In genomic region chr4:133928576-133929277, GRCm38 (mm10) we compare ENCODE assay signal across 8 mouse cellular contexts. TPM values are rescaled to one million over a fixed set of nuclear protein-coding genes. Genes with fewer than 3 reads are reported as not detected.
DNase-seq lines count a peak whose midpoint lies in the region; ATAC-seq and TF ChIP-seq lines count a peak whose summit lies in the region.

No protein-coding gene starts in this region.

- no peak; the same call in 1 of the 2 replicates for ATAC-seq in embryonic facial prominence, embryonic 15.5 days (ENCODE audit: insufficient number of reproducible peaks, low FRiP score, low TSS enrichment, low read depth)
- no peak for ATAC-seq in liver, embryonic 14.5 days (ENCODE audit: insufficient read depth)
- ATAC-seq in midbrain, embryonic 11.5 days (ENCODE audit: low FRiP score), result no peak

- no peak for TF ChIP-seq CTCF in liver, adult 2 months (IDR thresholded peaks at IDR 0.05; ENCODE audit: low read depth, low read length)
- TF ChIP-seq CTCF in liver, embryonic 14.5 days (IDR thresholded peaks at IDR 0.05; ENCODE audit: low read depth), result no peak

- peak; percentile 8 for DNase-seq in liver, adult 2 months (ENCODE audit: extremely low read depth, low read depth, low spot score)
- no peak for DNase-seq in liver
- DNase-seq in liver, embryonic 14.5 days (ENCODE audit: low read depth in 3 of 3, low spot score in 3 of 3), result peak in 1 of 3 experiments; percentile 12
- DNase-seq in testis, postnatal 10 days (ENCODE audit: low spot score), result peak; percentile 35
- DNase-seq in urinary bladder, adult 18-20 months (ENCODE audit: low spot score in 2 of 2), result no peak
- DNase-seq in left cerebral cortex, adult 9 months (ENCODE audit: low spot score in 2 of 2), result no peak
- DNase-seq in midbrain, embryonic 11.5 days (ENCODE audit: low spot score, missing footprints), result no peak

- no peaks in the 10 kb centered on the region for H3K27me3 ChIP-seq in liver, adult 2 months (ENCODE audit: control insufficient read depth, insufficient read depth, low read length)
- H3K27me3 ChIP-seq in embryonic facial prominence, embryonic 15.5 days, result no peaks in the 10 kb centered on the region
- no peaks in the 10 kb centered on the region for H3K27me3 ChIP-seq in liver, embryonic 14.5 days (ENCODE audit: control insufficient read depth, insufficient read depth, low read length)
- no peaks in the 10 kb centered on the region for H3K27me3 ChIP-seq in midbrain, embryonic 11.5 days (ENCODE audit: control insufficient read depth, insufficient read depth, low read length)

- H3K4me1 ChIP-seq in liver, adult 2 months (ENCODE audit: control insufficient read depth, insufficient read depth, low read length), result no peaks in the 10 kb centered on the region; the same call in 1 of the 2 replicates
- no peaks in the 10 kb centered on the region for H3K4me1 ChIP-seq in embryonic facial prominence, embryonic 15.5 days
- H3K4me1 ChIP-seq in liver, embryonic 14.5 days (replicated peaks; ENCODE audit: control insufficient read depth in 2 of 2, insufficient read depth in 2 of 2, low read length in 1 of 2), result peaks cover 0 to 15% of the 10 kb centered on the region in 2 experiments; a peak in 3 of 4 replicates
- H3K4me1 ChIP-seq in midbrain, embryonic 11.5 days (ENCODE audit: control insufficient read depth, insufficient read depth, low read length), result no peaks in the 10 kb centered on the region

- H3K9me3 ChIP-seq in embryonic facial prominence, embryonic 15.5 days (replicated peaks), result no peaks in the 10 kb centered on the region
- no peaks in the 10 kb centered on the region for H3K9me3 ChIP-seq in liver, embryonic 14.5 days (ENCODE audit: control insufficient read depth, low read length)
- no peaks in the 10 kb centered on the region for H3K9me3 ChIP-seq in midbrain, embryonic 11.5 days (ENCODE audit: control insufficient read depth, low read length)

- peak overlapping the region; percentile 8; the same call in 1 of the 2 replicates for H3K4me2 ChIP-seq in embryonic facial prominence, embryonic 15.5 days (replicated peaks)
- peak overlapping the region; percentile 49 for H3K4me2 ChIP-seq in liver, embryonic 14.5 days (ENCODE audit: low read depth)
- H3K4me2 ChIP-seq in midbrain, embryonic 11.5 days, result no peak overlapping the region

- no peaks in the 10 kb centered on the region for H3K36me3 ChIP-seq in liver, adult 2 months (ENCODE audit: control insufficient read depth, insufficient read depth, low read length)
- H3K36me3 ChIP-seq in embryonic facial prominence, embryonic 15.5 days, result no peaks in the 10 kb centered on the region
- no peaks in the 10 kb centered on the region for H3K36me3 ChIP-seq in liver, embryonic 14.5 days (replicated peaks; ENCODE audit: control insufficient read depth, insufficient read depth, low read depth)
- no peaks in the 10 kb centered on the region for H3K36me3 ChIP-seq in midbrain, embryonic 11.5 days (ENCODE audit: control insufficient read depth, insufficient read depth, low read length)

- no peak overlapping the region for H3K4me3 ChIP-seq in liver, adult 2 months (ENCODE audit: insufficient read depth, low read depth, low read length)
- no peak overlapping the region for H3K4me3 ChIP-seq in embryonic facial prominence, embryonic 15.5 days (replicated peaks)
- no peak overlapping the region for H3K4me3 ChIP-seq in liver, embryonic 14.5 days (ENCODE audit: insufficient read depth in 1 of 2, low read depth in 2 of 2, low read length in 2 of 2)
- H3K4me3 ChIP-seq in midbrain, embryonic 11.5 days (ENCODE audit: low read depth, low read length), result no peak overlapping the region

- peak overlapping the region; percentile 27; the same call in 1 of the 2 replicates for H3K9ac ChIP-seq in liver, adult 2 months (ENCODE audit: low read depth, low read length)
- no peak overlapping the region for H3K9ac ChIP-seq in embryonic facial prominence, embryonic 15.5 days
- H3K9ac ChIP-seq in liver, embryonic 14.5 days (replicated peaks), result no peak overlapping the region; the same call in 1 of the 2 replicates
- no peak overlapping the region for H3K9ac ChIP-seq in midbrain, embryonic 11.5 days (ENCODE audit: low read length)

- 57% methylated on average over 15 of the region's 15 CpGs for WGBS in liver, adult 2 months
- WGBS in embryonic facial prominence, embryonic 15.5 days, result 32% methylated on average over 15 of the region's 15 CpGs
- 17% methylated on average over 15 of the region's 15 CpGs for WGBS in liver, embryonic 14.5 days (ENCODE audit: insufficient replicate concordance)
- WGBS in midbrain, embryonic 11.5 days, result 68% methylated on average over 15 of the region's 15 CpGs

- H3K27ac ChIP-seq in liver, adult 2 months (replicated peaks; ENCODE audit: insufficient read depth, low read depth, low read length), result peak overlapping the region; percentile 86
- H3K27ac ChIP-seq in embryonic facial prominence, embryonic 15.5 days (replicated peaks), result no peak overlapping the region
- no peak overlapping the region for H3K27ac ChIP-seq in liver, embryonic 14.5 days
- H3K27ac ChIP-seq in midbrain, embryonic 11.5 days (ENCODE audit: low read depth, low read length), result no peak overlapping the region

- no peak for TF ChIP-seq POLR2A in liver, adult 2 months (IDR thresholded peaks at IDR 0.05; ENCODE audit: extremely low read depth, insufficient read depth, low read length)

- 0 out of 2 replicates have a peak, but pooled peaks have one; percentile 16 for TF ChIP-seq EP300 in liver, embryonic 14.5 days (IDR thresholded peaks at IDR 0.05; ENCODE audit: low read depth)

- H3K79me2 ChIP-seq in liver, adult 2 months (ENCODE audit: control insufficient read depth, insufficient read depth, low read length), result no peaks in the 10 kb centered on the region

RNA-seq across cellular contexts. Expression of gene Hmgn2, which starts 39.7 kb away (rescaled TPM):
- 21.1 and 35.2 TPM in 2 replicates for total RNA-seq in liver, adult 2 months (2014; rRNA removed)
- 3.1 and 3.7 TPM in 2 replicates for polyA plus RNA-seq in liver, adult 2 months (2012; rRNA removed)
- 1,934 and 1,961 TPM in 2 replicates for polyA plus RNA-seq in embryonic facial prominence, embryonic 15.5 days (2015; fragmentation: Nextera tagmentation; extraction: Ambion mirVana)
- polyA plus RNA-seq in liver, embryonic 14.5 days (2012; rRNA removed), result 120 and 233 TPM in 2 replicates
- polyA plus RNA-seq in liver, embryonic 14.5 days (2014; fragmentation: Nextera tagmentation; extraction: Ambion mirVana), result 665 and 670 TPM in 2 replicates
- polyA plus RNA-seq in midbrain, embryonic 11.5 days (2014; fragmentation: Nextera tagmentation; extraction: Ambion mirVana), result 4,130 and 4,246 TPM in 2 replicates

RNA-seq across cellular contexts. Expression of gene Rps6ka1, which starts 41.1 kb away (rescaled TPM):
- 4.1 and 5.1 TPM in 2 replicates for total RNA-seq in liver, adult 2 months (2014; rRNA removed)
- polyA plus RNA-seq in liver, adult 2 months (2012; rRNA removed), result 8.6 and 16.9 TPM in 2 replicates
- polyA plus RNA-seq in embryonic facial prominence, embryonic 15.5 days (2015; fragmentation: Nextera tagmentation; extraction: Ambion mirVana), result 37.3 and 38.5 TPM in 2 replicates
- 27.9 and 28.4 TPM in 2 replicates for polyA plus RNA-seq in liver, embryonic 14.5 days (2012; rRNA removed)
- 48.4 and 53.0 TPM in 2 replicates for polyA plus RNA-seq in liver, embryonic 14.5 days (2014; fragmentation: Nextera tagmentation; extraction: Ambion mirVana)
- 22.2 and 25.2 TPM in 2 replicates for polyA plus RNA-seq in midbrain, embryonic 11.5 days (2014; fragmentation: Nextera tagmentation; extraction: Ambion mirVana)

Comparison
In these comparisons a context has a peak if more than half of its experiments do, and no peak if none do; other contexts are left out.
1. DNase-seq: peak in liver, adult 2 months (single experiment) and testis, postnatal 10 days (single experiment); none in liver (single experiment), urinary bladder, adult 18-20 months (0 of 2), left cerebral cortex, adult 9 months (0 of 2) and midbrain, embryonic 11.5 days (single experiment).
2. RNA of gene Hmgn2, which starts 39.7 kb away (polyA plus RNA-seq): 4,130 to 4,246 TPM in midbrain, embryonic 11.5 days, 1,934 to 1,961 TPM in embryonic facial prominence, embryonic 15.5 days and 120 to 670 TPM in liver, embryonic 14.5 days; 3.1 to 3.7 TPM in liver, adult 2 months; every median in the first group is over 10 times any median in the second.